Mouse (Mus musculus) mouse trophoblast stem cell (cell line): ENCODE measurements at regions not wholly inside any gene's neighbourhood (a gene's known extent, or its start where the extent isn't known, plus 50 kb on each side); places are given as distances from the start of the nearest gene placed in this dataset.

Source experiments
- in situ Hi-C, 2 experiments: fragments of 300-500 bp; cut with MseI, MboI; formaldehyde crosslinking; loops; 2 replicates in 1 of 2; 3 replicates in 1 of 2; pipeline ENCODE4 v1.15.1; 2025

DNA sequence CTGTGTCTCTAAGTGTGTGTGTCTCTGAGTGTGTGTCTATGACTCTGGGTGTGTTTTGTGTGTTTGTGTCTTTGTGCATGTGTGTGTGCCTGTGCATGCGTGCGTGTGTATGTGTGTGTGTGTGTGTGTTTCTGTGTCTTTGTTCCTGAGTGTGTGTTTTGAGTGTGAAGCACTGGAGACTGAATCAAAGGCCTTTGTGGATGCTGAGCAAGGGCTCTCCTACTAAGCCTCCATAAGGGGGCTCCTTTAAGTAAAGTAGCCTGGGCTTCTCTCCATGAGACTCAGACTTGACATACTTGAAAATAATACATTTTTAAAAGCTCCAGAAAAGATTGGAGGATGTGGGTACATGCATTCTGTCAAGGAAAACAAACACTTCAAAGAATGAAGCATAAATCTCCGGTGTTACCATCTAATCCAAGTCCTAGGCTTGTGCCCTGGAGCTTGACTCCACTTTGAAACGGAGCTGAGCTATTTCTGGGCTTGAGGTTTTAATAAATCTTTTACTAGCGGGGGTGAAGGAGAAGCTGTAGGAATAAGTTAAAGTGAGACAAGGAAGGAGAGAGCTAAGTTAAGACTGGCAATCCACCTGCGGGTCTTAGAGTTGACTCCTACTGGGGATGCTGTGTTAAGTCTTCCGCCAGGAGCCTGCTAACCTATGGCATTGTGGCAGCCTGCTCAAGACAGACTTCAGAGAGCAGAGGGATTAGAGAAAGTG, 73.8 kb upstream of the Il15 start:
- in situ Hi-C loops: no loop called here

DNA sequence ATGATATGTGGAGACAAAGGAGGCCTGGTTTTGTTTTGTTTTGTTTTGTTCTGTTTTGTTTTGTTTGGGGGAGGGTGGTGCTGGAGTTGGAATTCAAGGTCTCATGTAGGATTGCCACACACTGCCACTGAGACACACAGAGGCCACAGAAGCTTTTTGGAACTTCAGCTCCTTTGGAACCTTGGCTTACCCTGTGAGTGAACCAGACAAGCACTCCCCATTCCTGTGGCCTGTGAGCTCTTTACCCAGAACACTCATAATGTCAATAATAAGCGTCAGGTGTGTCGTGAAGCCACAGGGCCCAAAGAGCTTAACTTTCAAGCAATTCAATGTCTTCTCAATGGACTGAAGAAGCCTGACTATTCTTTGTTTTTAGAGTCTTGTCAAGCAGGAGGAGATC, 70.2 kb upstream of the Il15 start:
- in situ Hi-C loops: no loop called here

DNA sequence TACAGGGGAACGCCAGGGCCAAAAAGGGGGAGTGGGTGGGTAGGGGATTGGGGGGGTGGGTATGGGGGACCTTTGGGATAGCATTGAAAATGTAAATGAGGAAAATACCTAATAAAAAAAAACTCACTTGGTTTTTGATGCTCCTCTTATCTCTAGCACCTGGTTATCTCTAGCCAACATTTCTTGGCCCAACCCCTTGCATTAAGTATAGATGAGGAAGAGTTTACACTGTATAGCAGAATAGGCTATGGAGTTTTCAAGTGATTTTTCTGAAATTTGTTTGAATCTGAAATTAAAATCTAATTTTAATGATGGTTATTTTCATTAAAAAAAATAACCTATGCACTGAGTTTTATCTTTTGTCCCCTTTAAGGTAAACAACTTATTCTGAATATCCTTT, 68.8 kb upstream of the Il15 start:
- in situ Hi-C loops: no loop called here

DNA sequence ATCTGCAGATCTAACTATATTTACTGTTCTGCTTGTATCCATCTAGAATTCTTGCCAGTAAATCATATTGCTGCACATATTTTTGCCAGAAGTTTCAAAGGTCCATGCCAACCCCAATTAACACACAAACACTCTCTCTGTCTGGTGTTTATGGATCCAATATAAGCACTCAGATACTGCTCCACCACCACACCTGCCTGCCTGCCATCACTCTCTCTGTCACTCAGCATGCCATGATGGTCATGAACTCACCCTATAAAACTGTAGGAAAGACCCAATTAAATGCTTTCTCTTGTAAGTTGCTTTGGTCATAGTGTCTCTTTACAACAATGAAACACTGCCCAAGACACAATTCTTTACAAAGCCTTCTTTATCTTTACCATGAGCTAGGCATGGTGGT, 66.8 kb upstream of the Il15 start:
- in situ Hi-C loops: no loop called here

DNA sequence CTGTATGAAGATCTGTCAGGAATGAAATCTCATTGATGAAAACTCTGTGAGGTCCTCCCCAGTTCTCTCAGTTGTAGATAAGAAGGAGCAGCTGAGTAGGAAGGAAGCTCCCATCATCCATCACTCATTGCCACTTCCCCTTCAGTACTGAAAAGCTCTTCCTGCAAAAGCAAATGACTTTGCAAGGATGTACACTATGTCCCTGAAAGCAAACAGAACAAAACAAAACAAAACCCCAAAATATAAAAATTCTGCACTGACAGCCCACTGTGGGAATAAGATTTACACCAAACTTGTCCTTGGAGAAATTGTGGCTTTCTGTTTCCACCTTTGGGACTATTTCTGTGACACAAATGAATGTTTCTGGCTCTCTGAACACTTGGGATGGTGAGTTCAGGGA, 59.8 kb upstream of the Il15 start:
- in situ Hi-C loops: no loop called here

DNA sequence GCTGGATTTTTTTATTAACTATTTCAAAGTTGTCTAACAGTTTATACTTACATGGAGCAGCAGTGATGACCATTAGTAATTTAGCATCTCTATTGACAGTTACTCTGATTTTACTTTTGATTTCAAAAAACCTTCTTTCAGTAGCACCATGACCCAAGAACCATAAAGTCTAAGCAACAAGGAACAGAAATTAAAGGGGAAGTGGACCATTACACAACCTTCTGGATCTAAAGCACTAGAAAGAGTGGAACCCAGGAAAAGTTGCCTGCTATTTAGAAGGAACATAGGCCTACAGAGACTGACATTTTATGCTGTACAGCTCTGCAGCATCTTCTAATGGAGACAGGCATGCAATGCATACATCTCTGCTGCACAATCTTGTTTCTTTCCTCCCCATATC, 56.0 kb upstream of the Il15 start:
- in situ Hi-C loops: no loop called here

DNA sequence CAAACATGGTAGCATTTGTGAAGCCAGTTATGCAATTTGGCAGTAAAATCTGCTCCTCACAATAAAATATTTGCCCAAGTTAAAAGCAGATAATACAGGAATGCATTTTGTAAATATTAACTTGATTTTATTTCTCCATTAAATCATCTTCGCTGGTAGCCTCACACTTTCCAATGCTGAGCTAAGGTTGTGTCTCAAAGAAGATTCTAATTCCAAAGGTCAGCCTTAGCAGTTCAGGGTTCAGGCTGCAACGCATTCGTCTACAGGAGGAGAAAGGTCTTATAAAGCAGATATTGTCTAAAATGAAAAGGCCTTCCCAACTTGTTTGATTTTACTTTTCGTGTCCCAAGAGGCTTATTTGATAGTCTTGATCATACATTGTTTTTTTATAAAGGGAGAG, 51.0 kb upstream of the Il15 start:
- in situ Hi-C loops: no loop called here
